Mouse (Mus musculus): ENCODE data around the gene Map3k5.
A peak's percentile ranks its signal among the peaks of the same experiment; 100 is the strongest.
"Not testable (repeated sequence)": the region's sequence is repeated elsewhere in the genome, so short reads cannot be mapped to it uniquely, and the experiment has no call there.

The Map3k5 gene

GRCm38 (mm10) chr10:19934384-19935294, at the start of gene Map3k5:
Map3k5 (plus strand) TSS chr10:19934472.
- no peak for DNase-seq (ENCODE audit: low read depth)

GRCm38 (mm10) chr10:19886249-19886648, 48.0 kb upstream of the Map3k5 start:
- DNase-seq (ENCODE audit: low read depth), result no peak

GRCm38 (mm10) chr10:19889908-19890307, 44.4 kb upstream of the Map3k5 start:
- DNase-seq (ENCODE audit: low read depth), result no peak

GRCm38 (mm10) chr10:19891686-19892085, 42.6 kb upstream of the Map3k5 start:
- no peak for DNase-seq (ENCODE audit: low read depth)

- no peak for DNase-seq (ENCODE audit: low read depth)
Observed at GRCm38 (mm10) chr10:19893146-19893545, 41.1 kb upstream of the Map3k5 start.

GRCm38 (mm10) chr10:19893976-19894375, 40.3 kb upstream of the Map3k5 start:
- peak; percentile 51 for DNase-seq (ENCODE audit: low read depth)

GRCm38 (mm10) chr10:19900191-19900590, 34.1 kb upstream of the Map3k5 start:
- no peak for DNase-seq (ENCODE audit: low read depth)

GRCm38 (mm10) chr10:19901992-19902391, 32.3 kb upstream of the Map3k5 start:
- no peak for DNase-seq (ENCODE audit: low read depth)

GRCm38 (mm10) chr10:19904077-19904820, 30.0 kb upstream of the Map3k5 start:
- no peak for DNase-seq (ENCODE audit: low read depth)

GRCm38 (mm10) chr10:19907246-19907804, 26.9 kb upstream of the Map3k5 start, which contains the start of gene Pex7:
Pex7 (minus strand) TSS chr10:19907689.
- peak; percentile 86 for DNase-seq (ENCODE audit: low read depth)

- DNase-seq (ENCODE audit: low read depth), result no peak
Observed at GRCm38 (mm10) chr10:19908076-19908475, 26.2 kb upstream of the Map3k5 start.

- no peak for DNase-seq (ENCODE audit: low read depth)
Observed at GRCm38 (mm10) chr10:19910516-19910915, 23.8 kb upstream of the Map3k5 start.

GRCm38 (mm10) chr10:19911583-19911982, 22.7 kb upstream of the Map3k5 start:
- DNase-seq (ENCODE audit: low read depth), result no peak

- no peak for DNase-seq (ENCODE audit: low read depth)
Observed at GRCm38 (mm10) chr10:19913806-19914205, 20.5 kb upstream of the Map3k5 start.

- DNase-seq (ENCODE audit: low read depth), result no peak
Observed at GRCm38 (mm10) chr10:19915301-19915700, 19.0 kb upstream of the Map3k5 start.

GRCm38 (mm10) chr10:19922410-19922809, 11.9 kb upstream of the Map3k5 start:
- no peak for DNase-seq (ENCODE audit: low read depth)

GRCm38 (mm10) chr10:19924256-19924655, 10.0 kb upstream of the Map3k5 start:
- no peak for DNase-seq (ENCODE audit: low read depth)

GRCm38 (mm10) chr10:19926391-19926897, 7.8 kb upstream of the Map3k5 start:
- not testable (repeated sequence) for DNase-seq (ENCODE audit: low read depth)

GRCm38 (mm10) chr10:19928205-19928604, 6.1 kb upstream of the Map3k5 start:
- no peak for DNase-seq (ENCODE audit: low read depth)

- DNase-seq (ENCODE audit: low read depth), result no peak
Observed at GRCm38 (mm10) chr10:19932986-19933385, 1.3 kb upstream of the Map3k5 start.

GRCm38 (mm10) chr10:19933511-19934383, 525 bp upstream of the Map3k5 start:
- DNase-seq (ENCODE audit: low read depth), result no peak

- DNase-seq (ENCODE audit: low read depth), result no peak
Observed at GRCm38 (mm10) chr10:19935295-19935623, 987 bp downstream of the Map3k5 start.
